Mouse (Mus musculus) G1E (cell line): ENCODE measurements at regions not wholly inside any gene's neighbourhood (a gene's known extent, or its start where the extent isn't known, plus 50 kb on each side); places are given as distances from the start of the nearest gene placed in this dataset.

ENCODE experiments used
- CTCF ChIP-seq: IDR thresholded peaks from 2 replicates; pipeline ENCODE4 v1.5.1; 2012; ENCODE audit warnings: low read depth, low read length, inconsistent platforms, mixed read lengths
- GATA1 ChIP-seq: IDR thresholded peaks from 2 replicates; pipeline ENCODE4 v1.6.1; 2012; ENCODE audit warnings: borderline replicate concordance, low read length, inconsistent platforms, mixed read lengths
- GATA2 ChIP-seq: IDR thresholded peaks from 2 replicates; pipeline ENCODE4 v1.6.1; 2012; ENCODE audit warnings: low read depth, low read length, inconsistent platforms, borderline replicate concordance
- POLR2AphosphoS5 ChIP-seq: IDR thresholded peaks from 2 replicates; pipeline ENCODE4 v1.6.1; 2012; ENCODE audit warnings: low read depth, low read length, inconsistent platforms; ENCODE audit not compliant: insufficient replicate concordance
- TAL1 ChIP-seq: conservative IDR thresholded peaks from 2 replicates; pipeline ENCODE4 v1.6.1; 2012; ENCODE audit warnings: low read depth, low read length, inconsistent platforms, mixed read lengths

DNA sequence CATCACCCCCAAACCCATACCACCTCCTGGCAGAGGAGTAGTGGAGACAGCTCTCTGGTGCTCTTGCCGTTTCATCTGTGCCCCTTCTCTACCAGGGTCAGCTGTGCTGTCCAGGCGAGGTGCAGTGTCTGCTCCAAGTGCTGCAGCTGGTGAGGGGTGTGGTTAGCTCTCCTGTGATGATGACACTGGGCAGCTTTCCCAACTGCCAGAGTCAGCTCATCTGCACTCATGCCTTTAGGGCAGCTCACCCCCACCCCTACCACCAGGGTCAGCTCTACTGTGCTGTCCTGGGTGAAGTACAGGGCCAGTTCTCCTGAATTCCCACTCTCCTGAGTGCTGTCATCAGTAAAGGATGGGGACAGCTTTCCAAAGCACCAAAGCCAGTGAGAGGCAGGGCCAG lies 329.6 kb downstream of the Sv2b start:
- TF ChIP-seq CTCF, result no peak
- TF ChIP-seq GATA1, result no peak
- TF ChIP-seq GATA2, result no peak
- no peak for TF ChIP-seq TAL1
- TF ChIP-seq POLR2AphosphoS5, result no peak
